Mouse (Mus musculus): Measurements from ENCODE around the gene Zfp462.

GRCm38 (mm10) chr4:55057666-55058455, 113.0 kb downstream of the Zfp462 start:
- TF ChIP-seq TAL1 (conservative IDR thresholded peaks at IDR 0.05; ENCODE audit: low read depth, low read length): no peak
- TF ChIP-seq CTCF (IDR thresholded peaks at IDR 0.05; ENCODE audit: low read depth, low read length): no peak

Data from G1E (cell line).